Mouse (Mus musculus) layer of hippocampus, adult 11-12 months (tissue): Measurements from ENCODE around the gene Cbx4.
"Not testable (repeated sequence)": the region's sequence is repeated elsewhere in the genome, so short reads cannot be mapped to it uniquely, and the experiment has no call there.

Experiments used
- DNase-seq: peaks from one replicate; pipeline ENCODE4 v3.0.0; 2022; ENCODE audit warnings: low spot score

Cbx4 gene

GRCm38 (mm10) chr11:119109415-119110071 is 23.5 kb upstream of the Cbx4 start:
- no peak for DNase-seq

GRCm38 (mm10) chr11:119108573-119109263 is 22.7 kb upstream of the Cbx4 start:
- DNase-seq = no peak

DNA sequence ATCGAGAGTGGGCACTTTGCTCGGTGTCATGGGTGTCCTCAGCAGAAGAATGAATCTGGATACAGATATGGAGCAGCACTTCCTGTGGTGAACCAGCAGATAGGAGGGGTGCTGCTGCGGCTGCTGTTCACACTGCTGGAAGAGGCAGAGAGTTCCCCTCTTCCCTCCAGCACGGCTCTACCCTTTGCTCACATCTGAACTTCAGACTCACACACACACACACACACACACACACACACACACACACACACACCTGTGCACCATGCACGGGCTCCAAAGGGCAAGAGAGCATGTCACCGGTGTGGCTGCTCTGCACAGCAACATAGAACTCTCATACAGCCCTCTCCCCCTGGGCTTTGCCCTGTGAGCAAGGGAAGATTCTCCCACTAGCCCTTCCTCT is 20.3 kb upstream of the Cbx4 start:
- no peak for DNase-seq

- no peak for DNase-seq
Measured at GRCm38 (mm10) chr11:119105748-119106147, 19.7 kb upstream of the Cbx4 start.

GRCm38 (mm10) chr11:119105071-119105609 is 19.1 kb upstream of the Cbx4 start:
- DNase-seq = no peak

DNA sequence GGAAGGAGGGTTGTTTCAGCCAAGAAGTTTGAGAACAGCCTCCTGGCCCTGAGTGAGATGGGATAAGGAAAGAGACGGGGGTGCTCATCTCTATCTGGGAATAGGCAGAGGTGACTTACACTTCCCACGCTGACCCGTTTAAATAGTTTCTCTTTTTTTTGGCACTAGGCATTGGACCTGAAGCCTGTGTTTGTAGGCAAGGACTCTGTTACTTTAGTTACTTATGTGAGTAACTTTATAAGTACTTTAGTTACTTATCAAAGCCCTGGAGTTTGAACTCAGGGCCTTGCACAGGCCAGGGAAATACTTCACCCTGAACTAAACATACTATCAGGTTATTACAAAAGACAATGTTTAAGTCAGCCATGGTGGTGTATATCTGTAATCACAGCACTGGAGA is 18.0 kb upstream of the Cbx4 start:
- DNase-seq = no peak

GRCm38 (mm10) chr11:119100355-119100754 is 14.3 kb upstream of the Cbx4 start:
- not testable (repeated sequence) for DNase-seq

GRCm38 (mm10) chr11:119098202-119098601 is 12.2 kb upstream of the Cbx4 start:
- no peak for DNase-seq

DNA sequence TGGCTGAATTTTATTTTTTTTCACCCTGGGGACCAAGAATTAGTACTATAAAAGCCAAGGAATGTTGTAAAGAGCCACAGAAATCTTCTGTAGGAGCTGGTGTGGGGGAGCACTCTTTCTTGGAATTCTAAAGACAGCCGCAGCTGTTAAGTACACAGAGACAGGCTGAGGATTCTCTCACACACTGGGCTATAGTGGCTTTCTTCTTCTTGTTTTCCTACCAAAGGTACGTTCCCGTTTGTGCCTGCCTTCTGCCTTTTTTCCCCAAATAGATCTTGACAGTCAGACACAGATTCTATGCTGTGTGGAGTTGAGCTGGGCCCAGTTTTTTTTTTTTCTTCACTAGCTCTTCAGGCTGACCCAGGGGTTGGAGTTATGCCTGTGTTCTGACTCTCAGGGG is 9.4 kb upstream of the Cbx4 start:
- DNase-seq = no peak

DNA sequence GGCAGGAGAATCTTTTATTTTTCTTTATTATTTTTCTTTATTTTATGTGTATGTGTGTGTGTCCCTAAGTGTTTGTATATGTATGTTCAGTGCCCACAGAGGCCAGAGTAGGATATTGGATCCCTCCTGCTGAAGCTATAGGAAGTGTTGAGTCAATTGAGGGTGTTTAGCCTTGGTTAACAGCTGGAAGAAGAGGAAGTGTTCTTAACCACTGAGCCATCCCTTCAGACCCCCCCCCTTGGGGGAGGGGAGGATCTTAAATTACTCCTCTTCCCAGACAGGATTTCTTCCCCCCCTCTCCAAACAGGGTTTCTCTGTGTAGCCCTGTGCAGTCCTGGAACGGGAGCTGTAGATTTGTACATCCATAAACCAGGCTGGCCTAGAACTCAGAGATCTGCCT is 7.3 kb upstream of the Cbx4 start:
- DNase-seq = no peak

DNA sequence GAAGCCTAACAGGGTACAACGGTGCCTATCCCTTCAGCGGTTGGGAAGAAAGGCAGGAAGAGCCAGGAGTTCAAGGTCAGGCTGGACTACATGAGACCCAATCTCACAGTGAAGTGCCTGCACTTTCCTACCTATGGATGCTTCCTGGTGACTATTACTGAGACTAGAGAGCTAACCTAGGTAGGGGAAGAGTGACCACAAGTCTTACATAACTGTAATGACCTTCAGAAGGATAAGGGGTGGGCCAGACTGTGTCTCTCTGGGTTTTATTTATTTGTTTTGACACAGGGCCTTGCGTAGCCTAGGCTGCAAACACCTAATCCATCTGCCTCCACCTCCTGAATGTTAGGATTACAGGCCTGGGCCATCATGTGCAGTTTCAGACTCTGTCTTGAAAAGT is 6.3 kb upstream of the Cbx4 start:
- DNase-seq = no peak

DNA sequence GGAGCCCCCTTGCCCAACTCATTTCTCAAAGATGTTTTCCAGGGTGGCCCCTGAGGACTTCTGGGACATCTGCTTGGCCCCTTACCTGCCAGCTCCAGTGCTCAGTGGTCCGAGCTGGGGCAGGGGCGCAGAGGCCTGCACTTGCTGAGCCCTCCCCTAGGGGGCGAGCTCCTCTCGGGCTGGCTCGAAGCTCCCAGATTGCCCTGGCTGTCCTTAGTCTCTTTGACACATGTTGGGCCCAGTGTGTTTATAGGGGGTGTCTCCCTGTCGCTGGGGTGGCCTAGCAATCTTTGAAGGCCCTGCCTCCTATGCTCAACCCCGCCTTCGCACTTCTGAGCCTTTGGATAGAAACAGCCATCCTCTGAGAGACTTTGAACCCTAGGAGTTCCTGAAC is 5.6 kb upstream of the Cbx4 start:
- DNase-seq = peak; percentile 48

- DNase-seq = peak; percentile 33
Measured at GRCm38 (mm10) chr11:119090961-119091597, 5.1 kb upstream of the Cbx4 start.

DNA sequence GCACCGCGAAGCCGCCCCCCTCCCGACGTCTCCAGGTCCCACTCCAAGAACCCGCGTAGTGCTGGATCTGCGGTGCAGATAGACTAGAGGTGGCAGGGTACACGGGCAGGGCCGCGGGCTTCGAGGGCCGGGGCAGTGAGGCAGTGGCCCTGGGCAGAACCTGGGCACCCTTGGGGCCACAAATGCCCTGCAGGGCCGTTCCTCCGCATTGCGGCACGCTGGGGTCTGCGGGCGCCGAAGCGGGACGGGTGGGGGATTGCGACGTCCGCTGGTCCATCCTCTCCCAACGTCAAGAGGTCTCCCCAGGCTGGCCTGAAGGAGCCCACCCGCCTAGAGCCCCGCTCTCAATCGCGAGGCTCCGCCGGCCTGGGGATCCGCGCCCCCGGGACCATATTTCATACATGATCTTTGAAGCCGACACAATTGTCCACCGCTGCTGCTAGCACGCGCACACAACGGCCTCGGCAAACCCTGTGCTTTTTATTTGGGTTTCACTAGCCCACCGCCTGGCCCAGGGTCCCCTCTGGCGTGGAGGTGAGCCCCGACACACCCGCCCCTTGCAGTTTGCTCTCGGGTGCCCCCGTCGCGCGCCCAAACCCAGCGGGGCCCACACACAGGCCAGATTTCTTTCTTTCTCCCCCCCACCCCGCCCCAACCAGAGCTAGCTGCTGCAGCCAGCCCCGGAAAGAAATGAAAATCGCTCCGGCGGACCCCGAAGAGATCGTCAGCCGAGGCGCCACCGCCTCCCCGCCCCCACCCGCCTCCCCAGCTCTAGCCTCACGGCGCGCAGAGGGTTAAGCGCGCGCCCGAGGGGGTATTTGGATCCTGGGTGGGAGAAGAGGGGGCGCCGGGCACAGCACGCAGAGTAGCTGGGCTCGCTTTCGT is 4.3 kb upstream of the Cbx4 start:
- DNase-seq = no peak

- no peak for DNase-seq
Measured at GRCm38 (mm10) chr11:119089235-119090075, 3.4 kb upstream of the Cbx4 start.

GRCm38 (mm10) chr11:119088391-119089234 is 2.6 kb upstream of the Cbx4 start:
- no peak for DNase-seq

DNA sequence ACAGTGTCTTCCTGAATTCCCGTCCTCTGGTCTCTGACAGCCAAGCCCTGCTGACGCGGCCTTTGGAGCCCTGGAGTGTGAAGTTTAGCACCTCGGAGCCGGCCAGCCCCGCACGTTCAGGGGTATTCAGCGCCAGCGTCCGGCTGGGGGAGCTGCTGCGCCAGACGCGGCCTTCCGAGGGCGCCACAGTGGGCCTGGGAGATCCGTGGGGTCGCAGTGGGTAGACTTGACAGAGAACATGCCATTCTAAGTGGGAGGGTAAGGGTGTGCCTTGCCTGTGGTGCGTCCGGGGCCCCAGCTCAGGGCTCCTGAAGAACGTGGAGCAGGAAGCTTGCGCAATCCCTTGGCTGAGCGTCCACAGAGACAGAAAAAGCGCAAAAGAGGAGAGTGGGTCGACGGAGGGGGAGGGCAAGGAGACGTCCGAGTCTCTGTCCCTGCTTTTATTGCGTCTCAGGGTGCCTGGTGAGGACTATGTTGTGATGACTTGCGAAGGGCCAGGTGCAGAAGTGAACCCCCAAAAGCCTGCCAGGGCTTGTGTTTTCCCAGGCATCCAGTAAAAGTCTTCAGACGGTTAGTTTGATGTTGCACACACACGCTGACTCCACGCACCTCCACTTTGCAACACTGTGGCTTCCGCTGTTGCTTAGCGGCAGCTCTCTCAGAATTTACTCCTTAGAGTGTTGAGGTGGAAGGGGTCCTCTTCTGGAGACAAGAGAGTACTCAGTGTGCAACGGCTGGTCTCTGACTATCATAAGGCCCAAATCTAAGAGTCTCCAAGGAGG is 1.5 kb upstream of the Cbx4 start:
- DNase-seq = peak; percentile 24

DNA sequence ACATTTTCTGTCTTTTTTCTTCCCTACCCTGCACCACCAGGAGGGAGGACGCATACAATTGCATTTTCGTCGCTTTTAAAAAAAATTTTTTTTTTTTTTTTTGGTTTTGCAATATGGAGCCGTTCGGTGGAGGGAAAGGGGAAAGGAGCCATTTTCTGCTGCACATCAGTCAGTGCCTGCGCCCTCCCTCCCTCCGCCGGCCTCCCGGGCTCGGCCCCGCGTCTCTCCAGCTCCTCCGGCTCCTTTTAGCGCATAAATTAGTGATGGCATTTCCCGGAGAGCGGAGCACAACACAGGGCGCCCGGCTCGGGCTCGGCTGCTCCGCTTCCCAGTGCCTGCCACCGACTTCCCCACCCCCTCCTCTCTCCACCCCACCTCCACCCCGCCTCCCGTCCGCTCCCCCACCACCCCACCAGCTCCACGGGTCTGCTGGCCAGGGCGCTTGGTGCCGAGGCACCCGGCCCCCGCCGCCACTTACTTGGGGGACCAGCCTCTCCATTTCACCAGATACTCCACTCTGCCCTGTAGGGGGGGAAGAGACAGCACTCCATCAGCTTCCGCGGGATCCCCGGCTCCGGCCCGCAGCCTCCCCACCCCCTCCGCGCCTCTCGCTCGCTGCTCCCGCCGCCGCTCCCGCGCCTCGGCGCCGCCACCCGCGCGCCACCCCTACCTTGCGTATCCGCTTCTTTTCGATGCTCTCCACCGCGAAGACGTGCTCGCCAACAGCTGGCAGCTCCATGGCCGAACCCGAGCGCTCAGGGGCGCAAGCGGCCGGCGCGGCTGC is 550 bp downstream of the Cbx4 start:
- peak; percentile 80 for DNase-seq
